Mouse (Mus musculus): ENCODE data around the gene Dio1. TPM values are rescaled to one million over a fixed set of nuclear protein-coding genes. Genes with fewer than 3 reads are reported as not detected.

Gene Dio1
- polyA plus RNA-seq (2014; fragmentation: Illumina TruSeq; extraction: RNeasy Lipid Tissue Mini Kit (QIAGEN cat#74804); ENCODE audit: low read depth, low replicate concordance), result 147 TPM

DNA sequence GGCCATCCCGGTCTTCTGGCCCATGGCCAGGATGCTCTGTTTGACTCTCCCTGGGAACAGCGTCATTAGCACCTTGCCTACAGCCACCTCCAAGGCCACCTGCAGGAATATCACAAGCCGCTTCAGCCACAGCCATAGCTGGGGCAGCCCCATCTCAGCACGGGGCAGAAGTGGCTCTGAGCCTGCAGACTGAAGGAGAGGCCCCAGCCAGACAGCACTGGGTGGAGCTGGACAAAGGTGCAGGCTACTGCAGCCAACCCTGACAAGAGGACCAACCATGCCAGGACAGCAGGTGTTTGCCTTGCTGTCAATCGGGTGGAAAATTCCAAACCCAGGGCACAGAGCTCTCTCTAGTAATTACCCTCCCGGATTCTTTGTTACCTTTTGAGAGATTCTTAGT lies at the start of gene Dio1:
Gene Dio1 (minus strand): TSS at position 204 of the 400 bp plus-strand sequence.

DNA sequence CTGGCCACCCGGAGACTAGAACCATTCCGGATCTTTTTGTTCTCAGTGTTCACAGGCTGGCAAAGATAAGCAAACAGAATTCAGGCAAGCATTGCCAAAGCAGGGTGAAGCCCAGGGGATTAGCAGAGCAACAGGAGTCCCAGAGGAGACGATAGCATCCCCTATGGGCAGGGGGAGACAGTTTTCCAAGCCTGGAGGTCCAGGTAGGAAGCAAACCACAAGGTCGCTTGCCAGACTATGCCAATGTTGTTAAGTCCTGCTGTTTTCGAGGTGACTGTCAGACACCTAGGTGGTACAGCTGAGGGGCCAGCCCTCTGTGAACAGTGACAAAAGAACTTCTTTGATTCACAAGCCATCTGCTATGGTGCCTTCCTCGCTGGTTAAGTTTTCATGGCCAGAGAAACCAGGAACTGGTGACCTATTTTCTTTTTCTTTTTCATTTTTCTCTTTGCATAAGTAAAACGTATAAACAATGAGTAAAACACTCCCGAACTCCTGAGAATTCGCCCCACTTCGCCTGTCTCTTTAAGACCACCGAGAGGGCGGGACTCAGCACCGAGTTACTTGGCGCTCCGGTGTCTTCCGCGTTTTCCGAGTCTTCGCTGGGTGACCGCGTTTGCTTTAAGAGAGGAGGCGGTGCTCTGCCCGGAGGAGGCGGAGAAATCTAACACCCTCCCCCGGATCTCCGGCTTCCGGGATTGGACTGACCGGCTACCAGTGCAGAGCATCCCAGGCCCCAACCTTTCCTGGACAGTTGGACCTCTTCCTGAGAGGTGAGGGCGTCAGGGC lies 6.9 kb upstream of the Dio1 start, which contains the start of gene Yipf1:
Gene Yipf1 (plus strand): TSS at position 674 of the 789 bp plus-strand sequence.

DNA sequence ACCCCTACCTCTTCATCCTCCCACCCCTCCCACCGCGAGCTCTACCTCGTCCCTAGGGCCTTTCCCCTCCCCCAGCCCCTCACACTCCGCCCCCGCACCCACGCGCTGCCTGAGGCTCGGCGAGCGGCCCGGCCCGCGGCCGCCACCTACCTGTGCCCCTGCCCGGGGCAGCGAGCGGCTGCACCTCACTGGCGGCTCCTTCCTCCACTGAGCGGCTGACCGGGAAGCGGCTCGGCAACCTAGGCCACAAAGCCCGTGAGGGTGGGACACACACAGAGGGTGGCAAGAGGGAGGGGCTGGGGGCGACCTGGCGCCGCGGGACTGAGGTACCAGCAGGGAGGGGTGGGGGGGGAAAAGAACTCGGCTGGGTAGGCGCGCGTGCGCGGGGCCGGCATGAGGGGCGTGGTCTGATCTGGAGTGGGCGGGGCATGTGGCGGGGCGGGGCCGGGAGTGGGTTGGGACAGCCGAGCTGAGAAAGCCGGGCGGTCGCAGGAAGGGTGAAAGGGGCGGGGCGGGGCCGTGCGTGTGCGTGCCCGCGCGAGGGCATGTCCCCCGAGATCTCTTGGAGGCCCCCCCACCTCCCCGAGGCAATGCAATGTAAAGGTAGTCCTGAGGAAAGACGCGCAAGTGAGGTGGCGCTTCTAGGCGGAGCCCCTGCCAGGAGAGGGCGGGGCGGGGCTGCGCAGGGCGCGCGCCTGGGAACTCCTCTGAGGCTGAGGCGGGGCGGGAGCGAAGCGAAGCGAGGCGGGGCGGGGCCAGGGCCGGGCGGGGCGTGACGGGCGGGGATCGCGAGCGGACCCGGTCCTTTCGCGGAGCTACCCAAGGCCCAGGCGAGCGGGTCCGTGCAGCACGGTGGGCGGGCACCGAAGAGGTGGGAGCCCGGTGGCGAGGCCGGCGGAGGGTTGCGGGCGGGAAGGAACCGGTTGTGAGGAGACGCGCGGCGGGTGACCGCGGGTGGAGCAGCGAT lies 53.6 kb downstream of the Dio1 start, which contains the start of the genes Lrrc42 and Hspb11:
Gene Lrrc42 (minus strand): TSS at position 408 of the 967 bp plus-strand sequence.
Gene Hspb11 (plus strand): TSS at position 469 of the 967 bp plus-strand sequence.

Other genes with a start within 250 kb of the Dio1 start
- 27.9 TPM for gene Mrpl37, start 240.3 kb downstream of the Dio1 start, polyA plus RNA-seq (2014; fragmentation: Illumina TruSeq; extraction: RNeasy Lipid Tissue Mini Kit (QIAGEN cat#74804); ENCODE audit: low read depth, low replicate concordance)
- 3.0 TPM for gene Cyb5rl, start 240.2 kb downstream of the Dio1 start, polyA plus RNA-seq (2014; fragmentation: Illumina TruSeq; extraction: RNeasy Lipid Tissue Mini Kit (QIAGEN cat#74804); ENCODE audit: low read depth, low replicate concordance)
- not detected for gene Cdcp2, start 210.3 kb downstream of the Dio1 start, polyA plus RNA-seq (2014; fragmentation: Illumina TruSeq; extraction: RNeasy Lipid Tissue Mini Kit (QIAGEN cat#74804); ENCODE audit: low read depth, low replicate concordance)
- 1,107 TPM for gene Tmem59, start 128.8 kb downstream of the Dio1 start, polyA plus RNA-seq (2014; fragmentation: Illumina TruSeq; extraction: RNeasy Lipid Tissue Mini Kit (QIAGEN cat#74804); ENCODE audit: low read depth, low replicate concordance)
- gene Tceanc2, start 128.1 kb downstream of the Dio1 start, polyA plus RNA-seq (2014; fragmentation: Illumina TruSeq; extraction: RNeasy Lipid Tissue Mini Kit (QIAGEN cat#74804); ENCODE audit: low read depth, low replicate concordance), result 30.9 TPM
- not detected for gene Ldlrad1, start 98.0 kb downstream of the Dio1 start, polyA plus RNA-seq (2014; fragmentation: Illumina TruSeq; extraction: RNeasy Lipid Tissue Mini Kit (QIAGEN cat#74804); ENCODE audit: low read depth, low replicate concordance)
- 28.1 TPM for gene Lrrc42, start 53.6 kb downstream of the Dio1 start, polyA plus RNA-seq (2014; fragmentation: Illumina TruSeq; extraction: RNeasy Lipid Tissue Mini Kit (QIAGEN cat#74804); ENCODE audit: low read depth, low replicate concordance)
- 72.5 TPM for gene Hspb11, start 53.6 kb downstream of the Dio1 start, polyA plus RNA-seq (2014; fragmentation: Illumina TruSeq; extraction: RNeasy Lipid Tissue Mini Kit (QIAGEN cat#74804); ENCODE audit: low read depth, low replicate concordance)
- gene Yipf1, start 7.2 kb upstream of the Dio1 start, polyA plus RNA-seq (2014; fragmentation: Illumina TruSeq; extraction: RNeasy Lipid Tissue Mini Kit (QIAGEN cat#74804); ENCODE audit: low read depth, low replicate concordance), result 46.0 TPM
- gene Ndc1, start 60.6 kb upstream of the Dio1 start, polyA plus RNA-seq (2014; fragmentation: Illumina TruSeq; extraction: RNeasy Lipid Tissue Mini Kit (QIAGEN cat#74804); ENCODE audit: low read depth, low replicate concordance), result 15.8 TPM
- not detected for gene Glis1, start 127.4 kb upstream of the Dio1 start, polyA plus RNA-seq (2014; fragmentation: Illumina TruSeq; extraction: RNeasy Lipid Tissue Mini Kit (QIAGEN cat#74804); ENCODE audit: low read depth, low replicate concordance)

Measured in kidney, adult 10 weeks (tissue).